Mouse (Mus musculus): ENCODE data around the gene Tarsl2. TPM values are rescaled to one million over a fixed set of nuclear protein-coding genes. Genes with fewer than 3 reads are reported as not detected.
A peak's percentile ranks its signal among the peaks of the same experiment; 100 is the strongest.

Gene Tarsl2
- polyA plus RNA-seq, 1 experiment, result not detected

GRCm38 (mm10) chr7:65696450-65696849 lies 51.8 kb downstream of the Tarsl2 start:
- Histone ChIP-seq H3K4me1 (ENCODE audit: control insufficient read depth, insufficient read depth, low read length) (peaks cover 7% of the 10 kb centered on the region), H3K27ac (ENCODE audit: insufficient read depth, low read depth, low read length) (no peak overlapping the region), H3K4me3 (ENCODE audit: insufficient read depth, low read depth, low read length) (no peak overlapping the region)
- no peak for TF ChIP-seq CTCF (IDR thresholded peaks at IDR 0.05; ENCODE audit: insufficient read depth, low read depth, low read length)
- no peak for TF ChIP-seq POLR2A (IDR thresholded peaks at IDR 0.05; ENCODE audit: insufficient read depth, low read depth, low read length)
- WGBS, result 52% methylated on average over 2 of the region's 2 CpGs

- Histone ChIP-seq H3K4me3 (ENCODE audit: insufficient read depth, low read depth, low read length) (no peak overlapping the region), H3K4me1 (ENCODE audit: control insufficient read depth, insufficient read depth, low read length) (no peaks in the 10 kb centered on the region), H3K27ac (ENCODE audit: insufficient read depth, low read depth, low read length) (no peak overlapping the region)
- TF ChIP-seq CTCF (IDR thresholded peaks at IDR 0.05; ENCODE audit: insufficient read depth, low read depth, low read length) (no peak), POLR2A (IDR thresholded peaks at IDR 0.05; ENCODE audit: insufficient read depth, low read depth, low read length) (no peak)
- 92% methylated on average over 7 of the region's 7 CpGs for WGBS
Measured at GRCm38 (mm10) chr7:65702076-65702475, 57.4 kb downstream of the Tarsl2 start.

- Histone ChIP-seq H3K27ac (ENCODE audit: insufficient read depth, low read depth, low read length) (no peak overlapping the region), H3K4me1 (ENCODE audit: control insufficient read depth, insufficient read depth, low read length) (no peaks in the 10 kb centered on the region), H3K4me3 (ENCODE audit: insufficient read depth, low read depth, low read length) (no peak overlapping the region)
- TF ChIP-seq POLR2A (IDR thresholded peaks at IDR 0.05; ENCODE audit: insufficient read depth, low read depth, low read length) (no peak), CTCF (IDR thresholded peaks at IDR 0.05; ENCODE audit: insufficient read depth, low read depth, low read length) (peak; percentile 38; the same call in 1 of the 2 replicates)
- 7% methylated on average over 10 of the region's 10 CpGs for WGBS
Measured at GRCm38 (mm10) chr7:65704818-65705242, 60.1 kb downstream of the Tarsl2 start.

- 96% methylated on average over 1 of the region's 1 CpGs for WGBS
- H3K4me3 ChIP-seq (ENCODE audit: insufficient read depth, low read depth, low read length), result no peak overlapping the region
- H3K4me1 ChIP-seq (ENCODE audit: control insufficient read depth, insufficient read depth, low read length), result no peaks in the 10 kb centered on the region
- H3K27ac ChIP-seq (ENCODE audit: insufficient read depth, low read depth, low read length), result no peak overlapping the region
- TF ChIP-seq POLR2A (IDR thresholded peaks at IDR 0.05; ENCODE audit: insufficient read depth, low read depth, low read length), result no peak
Measured at GRCm38 (mm10) chr7:65708506-65708905, 63.8 kb downstream of the Tarsl2 start.

GRCm38 (mm10) chr7:65710301-65710700 lies 65.6 kb downstream of the Tarsl2 start:
- Histone ChIP-seq H3K4me3 (ENCODE audit: insufficient read depth, low read depth, low read length) (no peak overlapping the region), H3K27ac (ENCODE audit: insufficient read depth, low read depth, low read length) (no peak overlapping the region), H3K4me1 (ENCODE audit: control insufficient read depth, insufficient read depth, low read length) (no peaks in the 10 kb centered on the region)
- TF ChIP-seq POLR2A (IDR thresholded peaks at IDR 0.05; ENCODE audit: insufficient read depth, low read depth, low read length) (no peak), CTCF (IDR thresholded peaks at IDR 0.05; ENCODE audit: insufficient read depth, low read depth, low read length) (no peak)
- WGBS, result 76% methylated on average over 3 of the region's 3 CpGs

GRCm38 (mm10) chr7:65713782-65714181 lies 69.1 kb downstream of the Tarsl2 start:
- Histone ChIP-seq H3K27ac (ENCODE audit: insufficient read depth, low read depth, low read length) (no peak overlapping the region), H3K4me3 (ENCODE audit: insufficient read depth, low read depth, low read length) (no peak overlapping the region), H3K4me1 (ENCODE audit: control insufficient read depth, insufficient read depth, low read length) (no peaks in the 10 kb centered on the region)
- WGBS, result 65% methylated on average over 5 of the region's 5 CpGs
- TF ChIP-seq CTCF (IDR thresholded peaks at IDR 0.05; ENCODE audit: insufficient read depth, low read depth, low read length) (no peak), POLR2A (IDR thresholded peaks at IDR 0.05; ENCODE audit: insufficient read depth, low read depth, low read length) (no peak)

- WGBS, result 82% methylated on average over 4 of the region's 4 CpGs
- Histone ChIP-seq H3K4me1 (ENCODE audit: control insufficient read depth, insufficient read depth, low read length) (no peaks in the 10 kb centered on the region), H3K4me3 (ENCODE audit: insufficient read depth, low read depth, low read length) (no peak overlapping the region), H3K27ac (ENCODE audit: insufficient read depth, low read depth, low read length) (no peak overlapping the region)
- no peak for TF ChIP-seq POLR2A (IDR thresholded peaks at IDR 0.05; ENCODE audit: insufficient read depth, low read depth, low read length)
Measured at GRCm38 (mm10) chr7:65714304-65714703, 69.6 kb downstream of the Tarsl2 start.

- Histone ChIP-seq H3K4me1 (ENCODE audit: control insufficient read depth, insufficient read depth, low read length) (no peaks in the 10 kb centered on the region), H3K27ac (ENCODE audit: insufficient read depth, low read depth, low read length) (no peak overlapping the region), H3K4me3 (ENCODE audit: insufficient read depth, low read depth, low read length) (no peak overlapping the region)
- TF ChIP-seq CTCF (IDR thresholded peaks at IDR 0.05; ENCODE audit: insufficient read depth, low read depth, low read length), result no peak
- no peak for TF ChIP-seq POLR2A (IDR thresholded peaks at IDR 0.05; ENCODE audit: insufficient read depth, low read depth, low read length)
- 74% methylated on average over 2 of the region's 2 CpGs for WGBS
Measured at GRCm38 (mm10) chr7:65734024-65734423, 89.3 kb downstream of the Tarsl2 start.

GRCm38 (mm10) chr7:65735261-65735660 lies 90.6 kb downstream of the Tarsl2 start:
- no peak overlapping the region for H3K4me3 ChIP-seq (ENCODE audit: insufficient read depth, low read depth, low read length)
- no peak overlapping the region for H3K27ac ChIP-seq (ENCODE audit: insufficient read depth, low read depth, low read length)
- no peak for TF ChIP-seq CTCF (IDR thresholded peaks at IDR 0.05; ENCODE audit: insufficient read depth, low read depth, low read length)
- TF ChIP-seq POLR2A (IDR thresholded peaks at IDR 0.05; ENCODE audit: insufficient read depth, low read depth, low read length), result no peak
- WGBS, result 94% methylated on average over 3 of the region's 3 CpGs
- H3K4me1 ChIP-seq (ENCODE audit: control insufficient read depth, insufficient read depth, low read length), result no peaks in the 10 kb centered on the region
